Mouse (Mus musculus) liver, embryonic 14.5 days (tissue): ENCODE results near the gene Tmem189. TPM values are rescaled to one million over a fixed set of nuclear protein-coding genes. Genes with fewer than 3 reads are reported as not detected.

Experiments used
- ATAC-seq: fragments of 200-750 bp; cut with Nextera tagmentation; 2 replicates; pipeline ENCODE4 v1.8.0; 2017; ENCODE audit warnings: moderate number of reproducible peaks, mild to moderate bottlenecking, moderate library complexity; ENCODE audit not compliant: insufficient read depth
- DNase-seq, 3 experiments: peaks; one replicate each; pipeline ENCODE4 v3.0.0-alpha.2; 2012 to 2013; ENCODE audit warnings: low read depth in 3 of 3, low spot score in 3 of 3
- H3K27ac ChIP-seq: fragments of 300-500 bp; sonication (generic); 2 replicates; pipeline ENCODE4 v1.5.1; 2014; ENCODE audit warnings: moderate library complexity, mild to moderate bottlenecking, control low read depth, inconsistent platforms
- H3K27me3 ChIP-seq: fragments of 300-500 bp; sonication (generic); 2 replicates; pipeline ENCODE4 v1.6.1; 2014; ENCODE audit warnings: mild to moderate bottlenecking, low read length, moderate library complexity; ENCODE audit not compliant: control insufficient read depth, insufficient read depth
- H3K36me3 ChIP-seq: fragments of 300-500 bp; sonication (generic); replicated peaks from 2 replicates; pipeline ENCODE4 v1.6.1; 2014; ENCODE audit warnings: low read depth; ENCODE audit not compliant: control insufficient read depth, insufficient read depth
- H3K4me1 ChIP-seq, 2 experiments: fragments of 200-500 bp in 1 of 2; fragments of 300-500 bp in 1 of 2; sonication (generic) in 1 of 2; replicated peaks; 2 replicates each; pipeline ENCODE4 v1.6.1; 2012 to 2014; ENCODE audit warnings: antibody characterized with exemption in 1 of 2, inconsistent platforms in 1 of 2, low read length in 1 of 2; ENCODE audit not compliant: control insufficient read depth in 2 of 2, insufficient read depth in 2 of 2
- H3K4me2 ChIP-seq: fragments of 300-500 bp; sonication (generic); 2 replicates; pipeline ENCODE4 v1.6.1; 2014; ENCODE audit warnings: low read depth, mild to moderate bottlenecking, control low read depth, moderate library complexity
- H3K4me3 ChIP-seq, 2 experiments: fragments of 200-500 bp in 1 of 2; fragments of 300-500 bp in 1 of 2; sonication (generic) in 1 of 2; 2 replicates each; pipeline ENCODE4 v1.5.1; 2012 to 2014; ENCODE audit warnings: low read depth in 2 of 2, low read length in 2 of 2, mild to moderate bottlenecking in 2 of 2, control low read depth in 1 of 2, inconsistent platforms in 1 of 2, moderate library complexity in 1 of 2; ENCODE audit not compliant: insufficient read depth in 1 of 2
- H3K9ac ChIP-seq: fragments of 300-500 bp; sonication (generic); replicated peaks from 2 replicates; pipeline ENCODE4 v1.6.1; 2014; ENCODE audit warnings: mild to moderate bottlenecking, control low read depth, moderate library complexity
- H3K9me3 ChIP-seq: fragments of 300-500 bp; sonication (generic); 2 replicates; pipeline ENCODE4 v1.6.1; 2016; ENCODE audit warnings: low read length, mixed read lengths; ENCODE audit not compliant: control insufficient read depth
- CTCF ChIP-seq: IDR thresholded peaks from 2 replicates; pipeline ENCODE4 v1.5.1; 2016; ENCODE audit warnings: antibody characterized with exemption, low read depth, control low read depth
- EP300 ChIP-seq: IDR thresholded peaks from 2 replicates; pipeline ENCODE4 v1.6.1; 2016; ENCODE audit warnings: antibody characterized with exemption, low read depth
- WGBS: fragments of 180-500 bp; shearing (Covaris S2); extraction: QIAGEN DNeasy Blood & Tissue Kit; methylation state at CpG from one replicate; pipeline ENCODE4 v1.1.7; 2014; ENCODE audit not compliant: insufficient replicate concordance; 5-methylcytosine and 5-hydroxymethylcytosine counted together
- polyA plus RNA-seq, 2 experiments: library from polyadenylated mRNA; depleted of rRNA in 1 of 2; stranded (reverse) in 1 of 2; unstranded in 1 of 2; fragments of >200 nt; fragmentation: Nextera tagmentation in 1 of 2; extraction: Ambion mirVana in 1 of 2; gene quantifications; 2 replicates each; pipeline versions ENCODE4 v1.2.1 to v1.2.3; 2012 to 2014

The Tmem189 gene
- polyA plus RNA-seq, 2 experiments: 12.4 to 14.6 TPM

DNA sequence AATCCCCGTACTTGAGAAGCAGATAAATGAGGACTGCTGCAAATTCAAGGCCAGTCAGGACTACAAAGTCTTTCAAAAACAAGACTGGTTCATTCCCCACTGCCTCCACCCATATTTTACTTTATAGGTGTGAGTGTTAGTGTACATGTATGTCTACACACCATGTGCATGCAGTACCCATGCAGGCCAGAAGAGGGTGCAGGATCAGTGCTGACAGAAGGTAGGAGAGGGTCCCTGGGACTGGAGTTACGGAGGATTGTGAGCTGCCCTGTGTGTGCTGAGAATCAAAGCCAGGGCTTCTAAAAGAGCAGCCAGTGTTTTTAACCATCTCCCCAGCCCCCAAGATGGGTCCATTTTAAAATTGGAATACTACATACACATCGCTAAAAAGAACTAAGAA lies 49.3 kb downstream of the Tmem189 start:
- Histone ChIP-seq H3K4me1 (peaks cover 4 to 13% of the 10 kb centered on the region in 2 experiments), H3K9me3 (no peaks in the 10 kb centered on the region), H3K4me3 (no peak overlapping the region), H3K27ac (no peak overlapping the region), H3K4me2 (no peak overlapping the region), H3K27me3 (no peaks in the 10 kb centered on the region), H3K36me3 (no peaks in the 10 kb centered on the region; the same call in 1 of the 2 replicates), H3K9ac (no peak overlapping the region)
- DNase-seq (no peak), ATAC-seq (no peak)
- TF ChIP-seq CTCF (peak; percentile 85), EP300 (no peak)
- 69% methylated on average over 3 of the region's 3 CpGs for WGBS

GRCm38 (mm10) chr2:167634865-167635512 lies 54.6 kb downstream of the Tmem189 start:
- TF ChIP-seq CTCF (no peak), EP300 (no peak)
- no peak for DNase-seq
- Histone ChIP-seq H3K9me3 (no peaks in the 10 kb centered on the region), H3K27me3 (no peaks in the 10 kb centered on the region), H3K27ac (peak overlapping the region; percentile 47), H3K4me2 (peak overlapping the region; percentile 75), H3K4me1 (peaks cover 32 to 41% of the 10 kb centered on the region in 2 experiments), H3K36me3 (no peaks in the 10 kb centered on the region), H3K9ac (peak overlapping the region; percentile 48), H3K4me3 (peak overlapping the region; percentile 31 to 46)
- WGBS: 60% methylated on average over 7 of the region's 7 CpGs
- no peak for ATAC-seq

DNA sequence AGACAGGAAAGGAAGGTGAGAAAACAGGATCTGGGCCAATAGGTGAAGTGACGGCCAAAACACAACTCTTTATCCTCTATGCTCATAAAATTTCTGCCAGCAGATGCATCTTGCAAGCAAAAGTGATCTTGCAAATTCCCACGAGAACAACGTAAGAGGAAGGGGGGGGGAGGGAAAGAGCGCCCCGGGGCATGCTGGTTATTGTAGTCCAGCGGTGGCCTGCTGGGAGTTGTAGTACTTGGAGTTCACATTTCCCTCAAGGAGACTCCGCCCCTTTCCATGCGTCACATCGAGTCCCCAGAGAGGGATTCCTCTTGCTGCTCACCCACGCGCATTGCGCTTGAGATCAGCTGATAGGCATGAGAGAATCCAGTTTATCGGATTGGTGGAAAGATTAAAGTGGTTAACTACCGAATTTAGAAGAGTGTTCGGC lies 55.3 kb downstream of the Tmem189 start:
- H3K4me1 ChIP-seq: peaks cover 38 to 47% of the 10 kb centered on the region in 2 experiments
- DNase-seq (peak; percentile 99), ATAC-seq (peak; percentile 67)
- no peaks in the 10 kb centered on the region for H3K9me3 ChIP-seq
- H3K27ac ChIP-seq: peak overlapping the region; percentile 96
- H3K4me3 ChIP-seq: peak overlapping the region; percentile 39 to 46
- peak overlapping the region; percentile 51 for H3K9ac ChIP-seq
- H3K27me3 ChIP-seq: no peaks in the 10 kb centered on the region
- H3K36me3 ChIP-seq: no peaks in the 10 kb centered on the region
- peak overlapping the region; percentile 75 for H3K4me2 ChIP-seq
- WGBS: under 1% methylated on average over 15 of the region's 15 CpGs
- TF ChIP-seq EP300 (0 out of 2 replicates have a peak, but pooled peaks have one; percentile 3), CTCF (no peak)

DNA sequence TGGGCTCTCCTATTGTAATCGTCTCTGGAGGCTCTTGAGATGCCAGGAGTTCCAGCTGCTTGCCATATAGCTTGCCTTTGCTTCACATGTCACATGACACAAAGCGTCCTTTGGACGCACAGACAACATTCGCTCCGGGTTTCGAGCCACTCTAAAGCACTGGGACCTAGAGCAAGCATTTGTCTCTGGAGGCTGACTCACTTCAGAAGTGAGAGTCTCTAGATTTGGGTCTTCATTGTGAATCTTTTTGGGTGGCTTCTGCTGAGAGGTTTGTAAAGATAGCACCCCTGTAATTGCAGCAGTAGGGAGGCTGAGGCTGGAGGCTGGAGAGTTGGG lies 56.1 kb downstream of the Tmem189 start:
- peak overlapping the region; percentile 96 for H3K27ac ChIP-seq
- H3K27me3 ChIP-seq: no peaks in the 10 kb centered on the region
- no peak overlapping the region; a peak in 1 of 4 replicates for H3K4me3 ChIP-seq
- H3K9me3 ChIP-seq: no peaks in the 10 kb centered on the region
- TF ChIP-seq CTCF: no peak
- no peak for TF ChIP-seq EP300
- peak overlapping the region; percentile 75 for H3K4me2 ChIP-seq
- ATAC-seq (no peak), DNase-seq (no peak)
- H3K9ac ChIP-seq: peak overlapping the region; percentile 51
- WGBS: 87% methylated on average over 6 of the region's 6 CpGs
- peaks cover under 1% of the 10 kb centered on the region; the same call in 1 of the 2 replicates for H3K36me3 ChIP-seq
- H3K4me1 ChIP-seq: peaks cover 41 to 52% of the 10 kb centered on the region in 2 experiments

GRCm38 (mm10) chr2:167632731-167633536 lies 56.7 kb downstream of the Tmem189 start:
- H3K4me3 ChIP-seq: peak overlapping the region; percentile 66 to 98
- TF ChIP-seq CTCF (no peak), EP300 (no peak)
- H3K9me3 ChIP-seq: no peaks in the 10 kb centered on the region
- ATAC-seq: no peak
- peak overlapping the region; percentile 100 for H3K9ac ChIP-seq
- peak overlapping the region; percentile 96 for H3K27ac ChIP-seq
- peaks cover 47 to 58% of the 10 kb centered on the region in 2 experiments for H3K4me1 ChIP-seq
- no peaks in the 10 kb centered on the region for H3K27me3 ChIP-seq
- no peak for DNase-seq
- H3K4me2 ChIP-seq: peak overlapping the region; percentile 75
- H3K36me3 ChIP-seq: peaks cover 6% of the 10 kb centered on the region
- 65% methylated on average over 12 of the region's 12 CpGs for WGBS
